Mouse (Mus musculus): ENCODE data around the gene Os9. TPM values are rescaled to one million over a fixed set of nuclear protein-coding genes. Genes with fewer than 3 reads are reported as not detected.

Os9 gene
- polyA plus RNA-seq, 2 experiments = 22.9 to 25.0 TPM

- no peak for TF ChIP-seq CTCF (IDR thresholded peaks at IDR 0.05; ENCODE audit: low read depth)
- no peak for TF ChIP-seq EP300 (IDR thresholded peaks at IDR 0.05; ENCODE audit: low read depth)
- no peaks in the 10 kb centered on the region for H3K9me3 ChIP-seq (ENCODE audit: control insufficient read depth, low read length)
- H3K27me3 ChIP-seq (ENCODE audit: control insufficient read depth, insufficient read depth, low read length) = peaks cover 55% of the 10 kb centered on the region
- peak within 1 kb of the TSS; percentile 12; the same call in 1 of the 2 replicates for H3K9ac ChIP-seq (replicated peaks)
- no peak for DNase-seq (ENCODE audit: low read depth in 3 of 3, low spot score in 3 of 3)
- H3K4me1 ChIP-seq (replicated peaks; ENCODE audit: control insufficient read depth in 2 of 2, insufficient read depth in 2 of 2, low read length in 1 of 2) = peaks cover 8 to 13% of the 10 kb centered on the region in 2 experiments; a peak in 3 of 4 replicates
- H3K4me3 ChIP-seq (ENCODE audit: insufficient read depth in 1 of 2, low read depth in 2 of 2, low read length in 2 of 2) = peak within 1 kb of the TSS; percentile 23 to 61
- ATAC-seq (ENCODE audit: insufficient read depth) = no peak
- H3K4me2 ChIP-seq (ENCODE audit: low read depth) = peak within 1 kb of the TSS; percentile 74
- WGBS (ENCODE audit: insufficient replicate concordance) = 2% methylated on average over 69 of the region's 72 CpGs
- H3K27ac ChIP-seq = no peak within 1 kb of the TSS
- peaks cover 6% of the 10 kb centered on the region for H3K36me3 ChIP-seq (replicated peaks; ENCODE audit: control insufficient read depth, insufficient read depth, low read depth)
These were observed 60.7 kb downstream of the Os9 start, which contains the start of gene March9 for GRCm38 (mm10) chr10:127059968-127060916. TSS of gene March9 (minus strand) at chr10:127060184.

- no peak overlapping the region for H3K27ac ChIP-seq
- no peaks in the 10 kb centered on the region for H3K9me3 ChIP-seq (ENCODE audit: control insufficient read depth, low read length)
- TF ChIP-seq CTCF (IDR thresholded peaks at IDR 0.05; ENCODE audit: low read depth) = no peak
- peak overlapping the region; percentile 23 to 61; a peak in 3 of 4 replicates for H3K4me3 ChIP-seq (ENCODE audit: insufficient read depth in 1 of 2, low read depth in 2 of 2, low read length in 2 of 2)
- peak overlapping the region; percentile 74 for H3K4me2 ChIP-seq (ENCODE audit: low read depth)
- WGBS (ENCODE audit: insufficient replicate concordance) = 2% methylated on average over 81 of the region's 92 CpGs
- no peaks in the 10 kb centered on the region for H3K36me3 ChIP-seq (replicated peaks; ENCODE audit: control insufficient read depth, insufficient read depth, low read depth)
- H3K27me3 ChIP-seq (ENCODE audit: control insufficient read depth, insufficient read depth, low read length) = peaks cover 55% of the 10 kb centered on the region
- peak overlapping the region; percentile 12; the same call in 1 of the 2 replicates for H3K9ac ChIP-seq (replicated peaks)
- ATAC-seq (ENCODE audit: insufficient read depth) = no peak
- DNase-seq (ENCODE audit: low read depth in 3 of 3, low spot score in 3 of 3) = no peak
- peaks cover 4 to 7% of the 10 kb centered on the region in 2 experiments; a peak in 3 of 4 replicates for H3K4me1 ChIP-seq (replicated peaks; ENCODE audit: control insufficient read depth in 2 of 2, insufficient read depth in 2 of 2, low read length in 1 of 2)
These were observed 61.6 kb downstream of the Os9 start for GRCm38 (mm10) chr10:127059174-127059967.

GRCm38 (mm10) chr10:127058708-127059107 lies 62.2 kb downstream of the Os9 start:
- Histone ChIP-seq H3K4me3 (ENCODE audit: insufficient read depth in 1 of 2, low read depth in 2 of 2, low read length in 2 of 2) (no peak overlapping the region), H3K4me1 (replicated peaks; ENCODE audit: control insufficient read depth in 2 of 2, insufficient read depth in 2 of 2, low read length in 1 of 2) (peaks cover 4 to 7% of the 10 kb centered on the region in 2 experiments; a peak in 3 of 4 replicates), H3K9ac (replicated peaks) (no peak overlapping the region), H3K27ac (no peak overlapping the region), H3K4me2 (ENCODE audit: low read depth) (no peak overlapping the region; the same call in 1 of the 2 replicates), H3K36me3 (replicated peaks; ENCODE audit: control insufficient read depth, insufficient read depth, low read depth) (no peaks in the 10 kb centered on the region), H3K27me3 (ENCODE audit: control insufficient read depth, insufficient read depth, low read length) (peaks cover 55% of the 10 kb centered on the region), H3K9me3 (ENCODE audit: control insufficient read depth, low read length) (no peaks in the 10 kb centered on the region)
- TF ChIP-seq CTCF (IDR thresholded peaks at IDR 0.05; ENCODE audit: low read depth) = no peak
- no peak for TF ChIP-seq EP300 (IDR thresholded peaks at IDR 0.05; ENCODE audit: low read depth)
- WGBS (ENCODE audit: insufficient replicate concordance) = 10% methylated on average over 8 of the region's 8 CpGs
- no peak for DNase-seq (ENCODE audit: low read depth in 3 of 3, low spot score in 3 of 3)
- no peak for ATAC-seq (ENCODE audit: insufficient read depth)

DNA sequence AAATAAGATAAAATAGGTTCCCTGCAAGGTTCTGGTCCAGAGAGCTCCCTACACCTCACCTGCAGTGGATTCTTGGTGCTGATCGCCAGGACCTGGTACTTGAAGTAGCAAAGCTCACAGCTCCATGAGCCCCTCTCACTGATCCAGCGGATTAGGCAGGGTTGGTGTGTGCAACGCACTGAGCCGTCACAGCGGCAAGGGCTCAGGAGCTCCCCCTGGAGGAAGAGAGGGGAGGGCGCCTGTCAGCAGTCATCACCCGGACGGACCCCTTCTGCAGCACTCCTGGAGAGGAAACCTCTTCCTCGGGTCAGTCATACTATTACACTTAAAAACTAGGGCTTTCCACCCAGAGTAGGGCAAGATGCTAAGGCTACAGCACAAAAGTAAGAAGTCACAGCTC lies 62.8 kb downstream of the Os9 start:
- Histone ChIP-seq H3K4me1 (replicated peaks; ENCODE audit: control insufficient read depth in 2 of 2, insufficient read depth in 2 of 2, low read length in 1 of 2) (peaks cover 4 to 7% of the 10 kb centered on the region in 2 experiments; a peak in 3 of 4 replicates), H3K9me3 (ENCODE audit: control insufficient read depth, low read length) (no peaks in the 10 kb centered on the region), H3K4me2 (ENCODE audit: low read depth) (no peak overlapping the region), H3K27ac (no peak overlapping the region), H3K4me3 (ENCODE audit: insufficient read depth in 1 of 2, low read depth in 2 of 2, low read length in 2 of 2) (no peak overlapping the region), H3K9ac (replicated peaks) (no peak overlapping the region), H3K27me3 (ENCODE audit: control insufficient read depth, insufficient read depth, low read length) (peaks cover 55% of the 10 kb centered on the region), H3K36me3 (replicated peaks; ENCODE audit: control insufficient read depth, insufficient read depth, low read depth) (no peaks in the 10 kb centered on the region)
- no peak for ATAC-seq (ENCODE audit: insufficient read depth)
- no peak for DNase-seq (ENCODE audit: low read depth in 3 of 3, low spot score in 3 of 3)
- no peak for TF ChIP-seq EP300 (IDR thresholded peaks at IDR 0.05; ENCODE audit: low read depth)
- TF ChIP-seq CTCF (IDR thresholded peaks at IDR 0.05; ENCODE audit: low read depth) = peak; percentile 98
- WGBS (ENCODE audit: insufficient replicate concordance) = under 1% methylated on average over 9 of the region's 9 CpGs

Measured in liver, embryonic 14.5 days (tissue).